Mouse (Mus musculus): ENCODE data around the gene Atp7a.
"Not testable (repeated sequence)": the region's sequence is repeated elsewhere in the genome, so short reads cannot be mapped to it uniquely, and the experiment has no call there.

The Atp7a gene

GRCm38 (mm10) chrX:106026418-106027342 lies at the start of gene Atp7a:
TSS of gene Atp7a (plus strand) at chrX:106027276.
- DNase-seq (ENCODE audit: low spot score) = peak; percentile 94

GRCm38 (mm10) chrX:106001605-106002004 lies 25.5 kb upstream of the Atp7a start:
- DNase-seq (ENCODE audit: low spot score) = no peak

GRCm38 (mm10) chrX:106010762-106011161 lies 16.3 kb upstream of the Atp7a start:
- no peak for DNase-seq (ENCODE audit: low spot score)

- peak; percentile 92 for DNase-seq (ENCODE audit: low spot score)
Measured at GRCm38 (mm10) chrX:106011465-106012159, 15.5 kb upstream of the Atp7a start, which contains the start of gene Magt1. TSS of gene Magt1 (minus strand) at chrX:106011906.

GRCm38 (mm10) chrX:106012559-106012958 lies 14.5 kb upstream of the Atp7a start:
- DNase-seq (ENCODE audit: low spot score) = no peak

- peak; percentile 49 for DNase-seq (ENCODE audit: low spot score)
Measured at GRCm38 (mm10) chrX:106013217-106013616, 13.9 kb upstream of the Atp7a start.

GRCm38 (mm10) chrX:106014741-106015377 lies 12.2 kb upstream of the Atp7a start:
- DNase-seq (ENCODE audit: low spot score) = not testable (repeated sequence)

- DNase-seq (ENCODE audit: low spot score) = peak; percentile 91
Measured at GRCm38 (mm10) chrX:106015571-106016322, 11.3 kb upstream of the Atp7a start, which contains the start of gene Cox7b. TSS of gene Cox7b (plus strand) at chrX:106015700.

GRCm38 (mm10) chrX:106017102-106017501 lies 10.0 kb upstream of the Atp7a start:
- no peak for DNase-seq (ENCODE audit: low spot score)

GRCm38 (mm10) chrX:106017516-106017915 lies 9.6 kb upstream of the Atp7a start:
- no peak for DNase-seq (ENCODE audit: low spot score)

- DNase-seq (ENCODE audit: low spot score) = no peak
Measured at GRCm38 (mm10) chrX:106027343-106027674, 233 bp downstream of the Atp7a start.

GRCm38 (mm10) chrX:106030176-106030575 lies 3.1 kb downstream of the Atp7a start:
- no peak for DNase-seq (ENCODE audit: low spot score)

- no peak for DNase-seq (ENCODE audit: low spot score)
Measured at GRCm38 (mm10) chrX:106031124-106031523, 4.0 kb downstream of the Atp7a start.

GRCm38 (mm10) chrX:106035727-106036126 lies 8.7 kb downstream of the Atp7a start:
- no peak for DNase-seq (ENCODE audit: low spot score)

- DNase-seq (ENCODE audit: low spot score) = no peak
Measured at GRCm38 (mm10) chrX:106037185-106037752, 10.2 kb downstream of the Atp7a start.

GRCm38 (mm10) chrX:106043863-106044617 lies 17.0 kb downstream of the Atp7a start:
- peak; percentile 41 for DNase-seq (ENCODE audit: low spot score)

GRCm38 (mm10) chrX:106045455-106045854 lies 18.4 kb downstream of the Atp7a start:
- no peak for DNase-seq (ENCODE audit: low spot score)

GRCm38 (mm10) chrX:106045928-106046327 lies 18.9 kb downstream of the Atp7a start:
- no peak for DNase-seq (ENCODE audit: low spot score)

GRCm38 (mm10) chrX:106048191-106048590 lies 21.1 kb downstream of the Atp7a start:
- DNase-seq (ENCODE audit: low spot score) = no peak

GRCm38 (mm10) chrX:106077858-106078257 lies 50.8 kb downstream of the Atp7a start:
- not testable (repeated sequence) for DNase-seq (ENCODE audit: low spot score)

Data from lung, postnatal 25 days (tissue).